Mouse (Mus musculus) left cerebral cortex, adult 2 months (tissue): ENCODE measurements around the gene Stoml2. TPM values are rescaled to one million over a fixed set of nuclear protein-coding genes. Genes with fewer than 3 reads are reported as not detected.
"Not testable (repeated sequence)": the region's sequence is repeated elsewhere in the genome, so short reads cannot be mapped to it uniquely, and the experiment has no call there.

ENCODE experiments used
- DNase-seq, 2 experiments: peaks; one replicate each; pipeline ENCODE4 v3.0.0; 2021 to 2022; ENCODE audit warnings: low spot score in 2 of 2, mixed read lengths in 1 of 2; ENCODE audit errors: extremely low spot score in 1 of 2
- H3K27ac ChIP-seq: fragments of 200-600 bp; 2 replicates; pipeline ENCODE4 v1.8.1; 2022
- H3K4me3 ChIP-seq: fragments of 200-600 bp; 2 replicates; pipeline ENCODE4 v1.8.1; 2022
- CTCF ChIP-seq: fragments of 200-600 bp; IDR thresholded peaks from 2 replicates; pipeline ENCODE4 v1.8.1; 2022; ENCODE audit warnings: antibody characterized with exemption, mild to moderate bottlenecking, moderate library complexity
- intact Hi-C: fragments of 180-260 bp; cut with DNase I; formaldehyde crosslinking; loops from one replicate; pipeline ENCODE4 v1.15.1; 2025
- total RNA-seq, 2 experiments: library from RNA; stranded (reverse); gene quantifications; 2 replicates each; pipeline ENCODE4 v1.2.3; 2021

The Stoml2 gene
- total RNA-seq, 2 experiments from 2014 or later, result 97.4 to 104 TPM

- no peak overlapping the region for H3K27ac ChIP-seq
- intact Hi-C loops, result no loop called here
- TF ChIP-seq CTCF, result no peak
These were observed 11.7 kb downstream of the Stoml2 start for GRCm38 (mm10) chr4:43019641-43020465.

GRCm38 (mm10) chr4:43019176-43019575 lies 12.3 kb downstream of the Stoml2 start:
- no peak overlapping the region for H3K27ac ChIP-seq
- TF ChIP-seq CTCF, result no peak
- no peak overlapping the region for H3K4me3 ChIP-seq
- intact Hi-C loops, result no loop called here
- DNase-seq, result no peak

More at GRCm38 (mm10) chr4:43019641-43020465, 11.7 kb downstream of the Stoml2 start:
- DNase-seq, result no peak
- H3K4me3 ChIP-seq, result no peak overlapping the region

GRCm38 (mm10) chr4:43018156-43018555 lies 13.4 kb downstream of the Stoml2 start:
- intact Hi-C loops, result no loop called here
- no peak for DNase-seq
- Histone ChIP-seq H3K4me3 (no peak overlapping the region), H3K27ac (no peak overlapping the region)
- no peak for TF ChIP-seq CTCF

- Histone ChIP-seq H3K4me3 (no peak overlapping the region), H3K27ac (no peak overlapping the region)
- no peak for DNase-seq
- intact Hi-C loops, result no loop called here
- TF ChIP-seq CTCF, result no peak
These were observed 19.4 kb downstream of the Stoml2 start for GRCm38 (mm10) chr4:43012091-43012490.

GRCm38 (mm10) chr4:43010161-43011038 lies 21.1 kb downstream of the Stoml2 start, which contains the start of gene Fancg:
Fancg (minus strand) TSS chr4:43010506.
- DNase-seq, result peak; percentile 77 to 79
- intact Hi-C loops, result loop anchor here (1.0 kb wide), 1 partner anchor 15 kb away; the partner anchor contains the start of gene Pigo
- Histone ChIP-seq H3K4me3 (peak within 1 kb of the TSS; percentile 91), H3K27ac (peak within 1 kb of the TSS; percentile 69)
- no peak; the same call in 1 of the 2 replicates for TF ChIP-seq CTCF

- intact Hi-C loops, result no loop called here
- no peak overlapping the region for H3K4me3 ChIP-seq
- no peak for DNase-seq
- H3K27ac ChIP-seq, result no peak overlapping the region
- TF ChIP-seq CTCF, result peak; percentile 60
These were observed 25.7 kb downstream of the Stoml2 start for GRCm38 (mm10) chr4:43005765-43006164.

GRCm38 (mm10) chr4:43004951-43005350 lies 26.6 kb downstream of the Stoml2 start:
- no peak for DNase-seq
- no peak overlapping the region for H3K27ac ChIP-seq
- intact Hi-C loops, result no loop called here

GRCm38 (mm10) chr4:43002756-43003439 lies 28.6 kb downstream of the Stoml2 start:
- no peak for DNase-seq
- Histone ChIP-seq H3K4me3 (no peak overlapping the region), H3K27ac (no peak overlapping the region)
- no peak for TF ChIP-seq CTCF
- intact Hi-C loops, result no loop called here

More at GRCm38 (mm10) chr4:43004951-43005350, 26.6 kb downstream of the Stoml2 start:
- no peak for TF ChIP-seq CTCF
- H3K4me3 ChIP-seq, result no peak overlapping the region

GRCm38 (mm10) chr4:43001272-43001671 lies 30.2 kb downstream of the Stoml2 start:
- Histone ChIP-seq H3K27ac (no peak overlapping the region), H3K4me3 (no peak overlapping the region)
- no peak for TF ChIP-seq CTCF
- DNase-seq, result no peak
- intact Hi-C loops, result no loop called here

- intact Hi-C loops, result not testable (repeated sequence)
- peak; percentile 99 for DNase-seq
- Histone ChIP-seq H3K4me3 (peak within 1 kb of the TSS; percentile 81), H3K27ac (peak within 1 kb of the TSS; percentile 97)
These were observed 31.1 kb downstream of the Stoml2 start, which contains the start of gene Vcp for GRCm38 (mm10) chr4:43000141-43000986. Vcp (minus strand) TSS chr4:43000507.
